Mouse (Mus musculus): ENCODE measurements at regions not wholly inside any gene's neighbourhood (a gene's known extent, or its start where the extent isn't known, plus 50 kb on each side); places are given as distances from the start of the nearest gene placed in this dataset.

DNA sequence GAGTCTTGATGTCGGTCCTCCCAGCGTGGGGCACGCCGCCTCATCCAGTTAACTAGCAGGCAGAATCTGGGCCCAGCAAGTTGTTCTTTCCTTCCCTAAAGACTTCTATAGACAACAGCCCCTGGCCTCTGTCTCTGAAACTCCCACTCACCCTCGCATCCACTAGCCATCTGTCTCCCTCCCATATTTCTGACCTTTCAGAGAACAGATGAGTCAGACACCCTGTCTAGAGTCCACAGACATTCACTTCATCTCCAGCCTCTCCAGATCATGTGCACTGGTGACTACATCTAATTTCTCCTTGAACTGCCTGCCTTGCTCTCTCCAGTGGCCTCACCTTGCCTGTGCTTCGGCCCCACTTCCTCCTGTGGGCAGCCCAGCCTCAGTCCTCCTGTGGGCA lies 143.1 kb downstream of the Mtx3 start:
- 91% methylated on average over 6 of the region's 6 CpGs for whole genome bisulfite sequencing
- Histone ChIP-seq H3K27ac (no peak overlapping the region), H3K36me3 (no peaks in the 10 kb centered on the region), H3K27me3 (no peaks in the 10 kb centered on the region), H3K9ac (no peak overlapping the region), H3K4me2 (replicated peaks) (no peak overlapping the region), H3K4me1 (0 out of 2 replicates have a peak, but pooled peaks cover 6% of the 10 kb centered on the region), H3K9me3 (no peaks in the 10 kb centered on the region), H3K4me3 (no peak overlapping the region)
- no peak for ATAC-seq (ENCODE audit: insufficient number of reproducible peaks, insufficient read depth, low FRiP score, low TSS enrichment)

DNA sequence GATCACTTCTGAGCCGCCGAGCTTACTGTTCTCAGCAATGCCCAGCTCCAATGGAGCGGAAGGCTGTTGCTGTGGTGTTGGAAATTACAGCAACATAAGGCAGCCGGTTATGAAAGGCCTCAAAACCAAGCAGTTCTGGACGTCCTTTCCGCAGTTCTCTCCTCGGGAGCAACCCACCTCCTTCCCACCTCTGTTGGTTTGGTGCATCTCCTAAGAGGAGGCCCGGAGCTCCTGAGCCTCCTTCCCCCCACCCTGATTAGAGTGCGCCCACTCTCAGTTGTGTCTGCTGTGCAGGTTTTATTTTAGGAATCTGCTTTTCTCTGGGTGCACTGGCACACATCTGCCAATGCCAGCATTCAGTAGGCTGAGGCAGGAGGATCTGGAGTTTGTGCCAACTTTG lies 144.0 kb downstream of the Mtx3 start:
- H3K9me3 ChIP-seq, result no peaks in the 10 kb centered on the region
- H3K9ac ChIP-seq, result no peak overlapping the region
- no peak overlapping the region for H3K4me2 ChIP-seq (replicated peaks)
- WGBS, result 84% methylated on average over 9 of the region's 9 CpGs
- 0 out of 2 replicates have a peak, but pooled peaks cover 6% of the 10 kb centered on the region for H3K4me1 ChIP-seq
- H3K36me3 ChIP-seq, result no peaks in the 10 kb centered on the region
- ATAC-seq (ENCODE audit: insufficient number of reproducible peaks, insufficient read depth, low FRiP score, low TSS enrichment), result no peak
- no peaks in the 10 kb centered on the region for H3K27me3 ChIP-seq
- no peak overlapping the region for H3K27ac ChIP-seq
- no peak overlapping the region for H3K4me3 ChIP-seq

DNA sequence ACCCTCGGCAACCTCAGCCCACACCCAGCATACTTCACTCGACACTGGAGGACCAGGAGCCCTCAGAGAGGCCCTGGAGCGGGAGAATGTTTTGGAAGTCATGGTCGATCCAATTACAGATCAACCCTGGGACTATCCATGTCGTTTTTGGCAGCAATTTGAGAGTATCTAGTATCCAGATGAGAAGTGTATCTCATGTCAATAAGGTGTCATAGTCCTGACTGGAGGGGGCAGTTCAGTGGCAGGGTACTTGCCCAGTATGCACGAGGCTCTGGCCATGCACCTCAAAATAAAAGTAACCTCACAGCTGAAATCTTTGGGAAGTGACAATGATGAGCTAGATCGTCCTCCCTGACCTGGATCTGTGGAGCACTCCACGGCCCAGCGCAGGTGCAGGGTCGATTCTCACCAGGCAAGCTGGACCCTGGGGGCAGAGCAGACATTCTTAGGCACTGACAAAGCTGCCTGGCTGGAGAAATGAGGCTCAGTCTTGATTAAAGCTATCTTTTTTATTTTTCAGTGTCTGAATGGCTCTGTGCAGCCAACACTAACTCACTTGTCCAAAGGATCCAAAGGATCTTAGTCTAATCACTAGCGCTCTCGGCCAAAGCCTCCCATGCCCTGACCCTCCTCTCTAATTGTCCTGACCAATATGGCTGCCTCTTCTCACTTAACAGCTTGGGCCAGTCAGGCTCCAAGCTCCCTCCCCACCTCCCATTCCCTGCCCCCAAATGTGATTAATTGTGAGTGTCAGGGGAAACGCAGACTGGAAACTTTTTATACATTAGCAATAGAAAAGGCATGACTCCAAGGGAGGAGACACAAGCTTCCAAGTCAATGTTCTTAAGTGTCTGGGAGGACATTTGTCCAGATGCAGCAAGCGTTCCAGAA lies 146.0 kb downstream of the Mtx3 start:
- Histone ChIP-seq H3K4me1 (0 out of 2 replicates have a peak, but pooled peaks cover 6% of the 10 kb centered on the region), H3K9me3 (no peaks in the 10 kb centered on the region), H3K9ac (no peak overlapping the region), H3K27me3 (no peaks in the 10 kb centered on the region), H3K4me2 (replicated peaks) (no peak overlapping the region), H3K4me3 (no peak overlapping the region), H3K27ac (no peak overlapping the region), H3K36me3 (no peaks in the 10 kb centered on the region)
- WGBS, result 60% methylated on average over 14 of the region's 14 CpGs
- ATAC-seq (ENCODE audit: insufficient number of reproducible peaks, insufficient read depth, low FRiP score, low TSS enrichment), result no peak

All from embryonic facial prominence, embryonic 12.5 days (tissue).